Mouse (Mus musculus) CH12.LX (cell line): ENCODE data around the gene Ptprg. TPM values are rescaled to one million over a fixed set of nuclear protein-coding genes. Genes with fewer than 3 reads are reported as not detected.

Experiments used
- DNase-seq: peaks from one replicate; pipeline ENCODE4 v3.0.0-alpha.2; 2013; ENCODE audit errors: extremely low read depth
- H3K27ac ChIP-seq: 2 replicates; pipeline ENCODE4 v1.5.1; 2012; ENCODE audit warnings: low read depth, mild to moderate bottlenecking, control low read depth, moderate library complexity; ENCODE audit not compliant: insufficient read depth
- H3K27me3 ChIP-seq: replicated peaks from 2 replicates; pipeline ENCODE3; 2012; ENCODE audit warnings: inconsistent platforms
- H3K36me3 ChIP-seq, 2 experiments: replicated peaks in 1 of 2; 2 replicates each; pipeline versions ENCODE3 to v1.6.1; 2012; ENCODE audit warnings: inconsistent platforms in 1 of 2, low read length in 1 of 2, mild to moderate bottlenecking in 1 of 2, mixed read lengths in 1 of 2, moderate library complexity in 1 of 2; ENCODE audit not compliant: control insufficient read depth in 1 of 2, insufficient read depth in 1 of 2
- H3K4me1 ChIP-seq, 2 experiments: 2 replicates each; pipeline ENCODE4 v1.6.1; 2012; ENCODE audit warnings: inconsistent platforms in 1 of 2, moderate library complexity in 1 of 2; ENCODE audit not compliant: insufficient read depth in 2 of 2, control insufficient read depth in 1 of 2
- H3K4me2 ChIP-seq: 2 replicates; pipeline ENCODE4 v1.6.1; 2012; ENCODE audit warnings: low read depth, mild to moderate bottlenecking, control low read depth; ENCODE audit not compliant: poor library complexity, insufficient read depth, severe bottlenecking
- H3K4me3 ChIP-seq, 3 experiments: fragments of 150-350 bp in 1 of 3; sonication (generic) in 1 of 3; replicated peaks in 1 of 3; 2 replicates each; pipeline versions ENCODE3 to v1.5.1; 2011 to 2012; ENCODE audit warnings: low read depth in 2 of 3, low read length in 2 of 3, mild to moderate bottlenecking in 2 of 3, moderate library complexity in 2 of 3, control low read depth in 1 of 3, improper control_type of control experiment in 1 of 3, inconsistent platforms in 1 of 3, mixed read lengths in 1 of 3; ENCODE audit not compliant: poor library complexity in 1 of 3
- H3K79me2 ChIP-seq: replicated peaks from 2 replicates; pipeline ENCODE4 v1.6.1; 2012; ENCODE audit warnings: mild to moderate bottlenecking, moderate library complexity; ENCODE audit not compliant: control insufficient read depth, poor library complexity, insufficient read depth, severe bottlenecking; ENCODE audit errors: extremely low read depth
- H3K9ac ChIP-seq: 2 replicates; pipeline ENCODE4 v1.6.1; 2012; ENCODE audit warnings: low read depth, mild to moderate bottlenecking, control low read depth, moderate library complexity; ENCODE audit not compliant: insufficient read depth
- H3K9me3 ChIP-seq: replicated peaks from 2 replicates; pipeline ENCODE3; 2012; ENCODE audit warnings: low read length, inconsistent platforms, mixed read lengths
- BHLHE40 ChIP-seq: IDR thresholded peaks from 2 replicates; pipeline ENCODE4 v1.6.1; 2011; ENCODE audit warnings: mild to moderate bottlenecking, low read depth, low read length, improper control_type of control experiment
- CHD1 ChIP-seq: IDR thresholded peaks from 2 replicates; pipeline ENCODE4 v1.6.1; 2012; ENCODE audit warnings: low read depth, low read length, improper control_type of control experiment, inconsistent platforms
- E2F4 ChIP-seq: IDR thresholded peaks from 2 replicates; pipeline ENCODE4 v1.6.1; 2011; ENCODE audit warnings: low read depth, low read length, improper control_type of control experiment; ENCODE audit not compliant: insufficient replicate concordance
- ELF1 ChIP-seq: IDR thresholded peaks from 2 replicates; pipeline ENCODE4 v1.6.1; 2014; ENCODE audit warnings: low read depth, mild to moderate bottlenecking, inconsistent platforms, low read length, improper control_type of control experiment
- EP300 ChIP-seq: IDR thresholded peaks from 2 replicates; pipeline ENCODE4 v1.6.1; 2011; ENCODE audit warnings: low read length, improper control_type of control experiment
- ETS1 ChIP-seq: conservative IDR thresholded peaks from 2 replicates; pipeline ENCODE4 v1.6.1; 2012; ENCODE audit warnings: low read depth, mild to moderate bottlenecking, inconsistent platforms, low read length, improper control_type of control experiment, moderate library complexity
- IRF4 ChIP-seq: IDR thresholded peaks from 2 replicates; pipeline ENCODE4 v1.6.1; 2014; ENCODE audit warnings: low read depth, mild to moderate bottlenecking, inconsistent platforms, low read length, improper control_type of control experiment
- MAFK ChIP-seq: IDR thresholded peaks from 2 replicates; pipeline ENCODE4 v1.6.1; 2011; ENCODE audit warnings: low read length, improper control_type of control experiment; ENCODE audit not compliant: insufficient replicate concordance
- MAZ ChIP-seq: IDR thresholded peaks from 2 replicates; pipeline ENCODE4 v1.6.1; 2012; ENCODE audit warnings: low read depth, mild to moderate bottlenecking, inconsistent platforms, low read length, improper control_type of control experiment, moderate library complexity
- MEF2A ChIP-seq: IDR thresholded peaks from 2 replicates; pipeline ENCODE4 v1.6.1; 2014; ENCODE audit warnings: low read depth, mild to moderate bottlenecking, inconsistent platforms, low read length, improper control_type of control experiment, borderline replicate concordance
- MYC ChIP-seq: IDR thresholded peaks from 2 replicates; pipeline ENCODE4 v1.6.1; 2011; ENCODE audit warnings: low read depth, mild to moderate bottlenecking, improper control_type of control experiment, low read length
- NELFE ChIP-seq: IDR thresholded peaks from 2 replicates; pipeline ENCODE4 v1.6.1; 2011; ENCODE audit warnings: low read depth, low read length, improper control_type of control experiment
- NRF1 ChIP-seq: IDR thresholded peaks from 2 replicates; pipeline ENCODE4 v1.6.1; 2014; ENCODE audit warnings: low read depth, mild to moderate bottlenecking, inconsistent platforms, low read length, improper control_type of control experiment, moderate library complexity
- PAX5 ChIP-seq: IDR thresholded peaks from 2 replicates; pipeline ENCODE4 v1.6.1; 2012; ENCODE audit warnings: low read length, inconsistent platforms, mixed read lengths
- POLR2A ChIP-seq: IDR thresholded peaks from 2 replicates; pipeline ENCODE4 v1.6.1; 2011; ENCODE audit warnings: low read depth, mild to moderate bottlenecking, improper control_type of control experiment, low read length
- RAD21 ChIP-seq: IDR thresholded peaks from 2 replicates; pipeline ENCODE4 v1.6.1; 2011; ENCODE audit warnings: low read depth, mild to moderate bottlenecking, low read length, improper control_type of control experiment, moderate library complexity
- SIN3A ChIP-seq: IDR thresholded peaks from 2 replicates; pipeline ENCODE4 v1.6.1; 2012; ENCODE audit warnings: low read length, improper control_type of control experiment, inconsistent platforms
- USF1 ChIP-seq: IDR thresholded peaks from 2 replicates; pipeline ENCODE4 v1.6.1; 2014; ENCODE audit warnings: low read depth, mild to moderate bottlenecking, inconsistent platforms, low read length, improper control_type of control experiment
- USF2 ChIP-seq: conservative IDR thresholded peaks from 2 replicates; pipeline ENCODE4 v1.6.1; 2011; ENCODE audit warnings: low read depth, low read length, improper control_type of control experiment
- ZKSCAN1 ChIP-seq: IDR thresholded peaks from 2 replicates; pipeline ENCODE4 v1.6.1; 2012; ENCODE audit warnings: low read depth, inconsistent platforms, low read length, improper control_type of control experiment, borderline replicate concordance
- ZMIZ1 ChIP-seq: IDR thresholded peaks from 2 replicates; pipeline ENCODE4 v1.6.1; 2012; ENCODE audit warnings: low read depth, mild to moderate bottlenecking, inconsistent platforms, low read length, improper control_type of control experiment
- dilution Hi-C: fragments of 300-500 bp; cut with MboI; formaldehyde crosslinking; loops from 2 replicates; pipeline ENCODE4 v1.14.3; 2020; ENCODE audit warnings: low sequenced_read_pairs; ENCODE audit not compliant: extremely low pct_unique_long_range_greater_than_20kb, extremely low pct_ligation_motif_present
- in situ Hi-C: fragments of 300-500 bp; cut with MboI; formaldehyde crosslinking; loops from 3 replicates; pipeline ENCODE4 v1.14.3; 2019; ENCODE audit warnings: low sequenced_read_pairs, low pct_ligation_motif_present, low pct_unique_long_range_greater_than_20kb, mixed read lengths
- polyA plus RNA-seq: library from polyadenylated mRNA; unstranded; fragments of >175 nt; gene quantifications from 2 replicates; pipeline ENCODE4 v1.2.1, GENCODE M21; 2012; ENCODE audit warnings: low read depth; ENCODE audit not compliant: insufficient read length
- total RNA-seq, 2 experiments: library from RNA; depleted of rRNA; stranded (reverse); fragments of 300-350 nt in 1 of 2; fragments of >200 nt in 1 of 2; gene quantifications; 2 replicates each; pipeline ENCODE4 v1.2.3; 2012 to 2014

Ptprg gene
- total and polyA plus RNA-seq, 3 experiments = 0.08 TPM; not detected in 2

DNA sequence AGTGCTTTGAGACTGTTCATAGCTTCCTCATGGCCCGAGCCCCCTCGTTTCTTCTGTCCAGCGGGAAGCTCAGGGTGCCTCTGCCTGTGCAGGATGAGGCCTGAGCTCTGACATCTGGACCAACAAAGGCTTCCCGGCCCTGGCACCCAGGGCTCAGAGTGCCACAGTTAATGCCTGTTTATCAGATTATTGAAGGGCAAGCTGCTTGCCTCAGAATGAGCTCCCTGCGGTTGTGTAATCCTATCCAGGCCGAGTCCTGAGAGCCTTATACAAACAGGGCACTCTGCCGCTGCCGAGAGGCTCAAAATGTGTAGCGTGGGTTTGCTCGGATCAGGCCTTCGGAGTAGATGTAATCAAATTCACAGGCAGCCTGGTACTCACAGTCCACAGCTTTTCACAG is 221.9 kb downstream of the Ptprg start:
- H3K36me3 ChIP-seq = no peaks in the 10 kb centered on the region
- no peak for DNase-seq
- peaks cover 63% of the 10 kb centered on the region for H3K9me3 ChIP-seq
- no peaks in the 10 kb centered on the region for H3K79me2 ChIP-seq
- no peak overlapping the region for H3K4me3 ChIP-seq
- no peak overlapping the region for H3K4me2 ChIP-seq
- no peak overlapping the region for H3K27ac ChIP-seq
- TF ChIP-seq PAX5 (no peak), ZKSCAN1 (no peak), ETS1 (no peak), NELFE (no peak), EP300 (no peak), SIN3A (no peak), MEF2A (no peak), USF2 (no peak), BHLHE40 (no peak), NRF1 (no peak), MYC (no peak), E2F4 (no peak), MAFK (no peak), POLR2A (no peak), IRF4 (no peak), RAD21 (no peak), MAZ (no peak), ELF1 (no peak), CHD1 (no peak)
- TF ChIP-seq, all 38 proteins: peak for 0
- Histone ChIP-seq H3K9ac (no peak overlapping the region), H3K27me3 (no peaks in the 10 kb centered on the region), H3K4me1 (no peaks in the 10 kb centered on the region)
- dilution Hi-C loops (no loop called here), in situ Hi-C loops (no loop called here)

DNA sequence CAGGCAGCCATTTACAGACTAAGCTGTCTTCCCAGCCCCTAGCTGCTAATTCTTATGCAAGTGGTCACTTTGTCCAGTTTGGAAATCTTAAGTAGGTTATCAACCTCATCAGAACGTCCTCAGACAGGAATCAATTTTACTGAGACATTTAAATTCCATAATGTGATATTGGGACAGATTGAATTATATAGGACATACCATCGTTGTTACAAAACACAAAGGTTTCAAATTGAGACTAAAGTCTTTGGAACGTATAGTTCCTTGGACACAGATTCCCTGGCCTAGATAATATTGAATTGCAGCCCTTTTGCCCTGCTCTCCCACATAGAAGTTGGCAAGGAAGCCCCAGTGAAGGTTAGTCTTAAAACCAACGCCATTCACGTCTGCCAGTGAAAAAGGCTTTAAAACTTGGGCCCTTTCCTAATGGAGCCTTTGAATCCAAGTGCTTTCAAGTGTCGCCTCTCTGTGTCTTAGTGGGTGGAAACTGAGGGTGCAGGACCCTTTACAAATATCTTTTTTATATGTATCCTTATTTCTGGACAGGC is 222.7 kb downstream of the Ptprg start:
- H3K4me2 ChIP-seq = no peak overlapping the region
- dilution Hi-C loops = no loop called here

More for the DNA sequence above, 222.7 kb downstream of the Ptprg start:
- TF ChIP-seq ELF1 (no peak), ZMIZ1 (no peak), USF1 (no peak), MAZ (no peak), E2F4 (no peak)
- H3K9ac ChIP-seq = no peak overlapping the region
- no peaks in the 10 kb centered on the region for H3K79me2 ChIP-seq
- no peak for DNase-seq
- H3K27ac ChIP-seq = no peak overlapping the region
- H3K4me1 ChIP-seq = no peaks in the 10 kb centered on the region
- in situ Hi-C loops = no loop called here
- no peaks in the 10 kb centered on the region for H3K36me3 ChIP-seq
- H3K27me3 ChIP-seq = no peaks in the 10 kb centered on the region
- H3K9me3 ChIP-seq = peaks cover 60% of the 10 kb centered on the region
- H3K4me3 ChIP-seq = no peak overlapping the region
